Mouse (Mus musculus) heart, embryonic 11.5 days (tissue): ENCODE data around the gene Ccnc. TPM values are rescaled to one million over a fixed set of nuclear protein-coding genes. Genes with fewer than 3 reads are reported as not detected.

Experiments used
- ATAC-seq: fragments of 200-750 bp; cut with Nextera tagmentation; replicated peaks from 2 replicates; pipeline ENCODE4 v1.8.0; 2017; ENCODE audit warnings: moderate library complexity; ENCODE audit not compliant: insufficient number of reproducible peaks, low FRiP score, low TSS enrichment
- H3K27ac ChIP-seq: fragments of 300-500 bp; sonication (generic); 2 replicates; pipeline ENCODE4 v1.5.1; 2014; ENCODE audit warnings: mild to moderate bottlenecking, low read depth, low read length
- H3K27me3 ChIP-seq: fragments of 300-500 bp; sonication (generic); 2 replicates; pipeline ENCODE4 v1.6.1; 2014; ENCODE audit warnings: mild to moderate bottlenecking, low read length, mixed read lengths; ENCODE audit not compliant: control insufficient read depth, insufficient read depth
- H3K36me3 ChIP-seq: fragments of 300-500 bp; sonication (generic); 2 replicates; pipeline ENCODE4 v1.6.1; 2014; ENCODE audit warnings: mild to moderate bottlenecking, low read length, moderate library complexity, mixed read lengths; ENCODE audit not compliant: control insufficient read depth, insufficient read depth
- H3K4me1 ChIP-seq: fragments of 300-500 bp; sonication (generic); 2 replicates; pipeline ENCODE4 v1.6.1; 2014; ENCODE audit warnings: low read length; ENCODE audit not compliant: control insufficient read depth, insufficient read depth
- H3K4me2 ChIP-seq: fragments of 300-500 bp; sonication (generic); 2 replicates; pipeline ENCODE4 v1.6.1; 2014; ENCODE audit warnings: mild to moderate bottlenecking, moderate library complexity
- H3K4me3 ChIP-seq: fragments of 300-500 bp; sonication (generic); 2 replicates; pipeline ENCODE4 v1.5.1; 2014; ENCODE audit warnings: low read depth, low read length
- H3K9ac ChIP-seq: fragments of 300-500 bp; sonication (generic); 2 replicates; pipeline ENCODE4 v1.6.1; 2014; ENCODE audit warnings: mild to moderate bottlenecking, low read depth, low read length, moderate library complexity
- H3K9me3 ChIP-seq: fragments of 300-500 bp; sonication (generic); replicated peaks from 2 replicates; pipeline ENCODE4 v1.6.1; 2016; ENCODE audit warnings: low read length; ENCODE audit not compliant: control insufficient read depth
- WGBS: fragments of 180-500 bp; shearing (Covaris S2); extraction: QIAGEN DNeasy Blood & Tissue Kit; methylation state at CpG from one replicate; pipeline ENCODE4 v1.1.7; 2014; ENCODE audit not compliant: insufficient replicate concordance; 5-methylcytosine and 5-hydroxymethylcytosine counted together
- polyA plus RNA-seq: library from polyadenylated mRNA; unstranded; fragments of >200 nt; fragmentation: Nextera tagmentation; extraction: Ambion mirVana; gene quantifications from 2 replicates; pipeline ENCODE4 v1.2.1, GENCODE M21; 2014

Ccnc gene
- polyA plus RNA-seq, 1 experiment from 2014 or later = 31.0 TPM

- Histone ChIP-seq H3K9ac (peak overlapping the region; percentile 80; the same call in 1 of the 2 replicates), H3K4me3 (peak overlapping the region; percentile 72), H3K27me3 (no peaks in the 10 kb centered on the region), H3K36me3 (peaks cover 5% of the 10 kb centered on the region), H3K9me3 (no peaks in the 10 kb centered on the region), H3K27ac (no peak overlapping the region), H3K4me1 (peaks cover 3% of the 10 kb centered on the region; the same call in 1 of the 2 replicates), H3K4me2 (peak overlapping the region; percentile 66)
- no peak for ATAC-seq
- 10% methylated on average over 9 of the region's 9 CpGs for WGBS
Observed at GRCm38 (mm10) chr4:21776946-21777265, 49.4 kb downstream of the Ccnc start.

GRCm38 (mm10) chr4:21780816-21781726, 53.6 kb downstream of the Ccnc start:
- ATAC-seq = peak; percentile 74; the same call in 1 of the 2 replicates
- Histone ChIP-seq H3K27ac (no peak overlapping the region), H3K36me3 (peaks cover 14% of the 10 kb centered on the region), H3K4me1 (peaks cover 3% of the 10 kb centered on the region; the same call in 1 of the 2 replicates), H3K27me3 (no peaks in the 10 kb centered on the region), H3K9me3 (no peaks in the 10 kb centered on the region), H3K9ac (no peak overlapping the region), H3K4me3 (no peak overlapping the region), H3K4me2 (no peak overlapping the region)
- WGBS = 90% methylated on average over 12 of the region's 12 CpGs

GRCm38 (mm10) chr4:21786268-21786667, 58.8 kb downstream of the Ccnc start:
- no peak overlapping the region for H3K4me2 ChIP-seq
- H3K4me1 ChIP-seq = no peaks in the 10 kb centered on the region
- ATAC-seq = no peak
- 93% methylated on average over 12 of the region's 12 CpGs for WGBS
- no peak overlapping the region for H3K9ac ChIP-seq
- peaks cover 24% of the 10 kb centered on the region for H3K36me3 ChIP-seq
- no peaks in the 10 kb centered on the region for H3K27me3 ChIP-seq
- no peaks in the 10 kb centered on the region for H3K9me3 ChIP-seq
- no peak overlapping the region for H3K27ac ChIP-seq
- no peak overlapping the region for H3K4me3 ChIP-seq

- Histone ChIP-seq H3K4me2 (no peak overlapping the region), H3K27ac (no peak overlapping the region), H3K4me1 (no peaks in the 10 kb centered on the region), H3K27me3 (no peaks in the 10 kb centered on the region), H3K36me3 (peaks cover 16% of the 10 kb centered on the region), H3K4me3 (no peak overlapping the region), H3K9ac (no peak overlapping the region), H3K9me3 (no peaks in the 10 kb centered on the region; the same call in 1 of the 2 replicates)
- WGBS = 87% methylated on average over 6 of the region's 6 CpGs
- no peak for ATAC-seq
Observed at GRCm38 (mm10) chr4:21788903-21789302, 61.4 kb downstream of the Ccnc start.

- H3K4me1 ChIP-seq = no peaks in the 10 kb centered on the region
- H3K4me3 ChIP-seq = no peak overlapping the region
- no peaks in the 10 kb centered on the region; the same call in 1 of the 2 replicates for H3K9me3 ChIP-seq
- H3K27ac ChIP-seq = no peak overlapping the region
- H3K36me3 ChIP-seq = peaks cover 16% of the 10 kb centered on the region
- no peak overlapping the region for H3K4me2 ChIP-seq
- no peaks in the 10 kb centered on the region for H3K27me3 ChIP-seq
- no peak overlapping the region for H3K9ac ChIP-seq
- WGBS = 75% methylated on average over 4 of the region's 4 CpGs
- ATAC-seq = no peak
Observed at GRCm38 (mm10) chr4:21789836-21790235, 62.3 kb downstream of the Ccnc start.

GRCm38 (mm10) chr4:21793631-21794030, 66.1 kb downstream of the Ccnc start:
- H3K27ac ChIP-seq = no peak overlapping the region
- H3K9ac ChIP-seq = no peak overlapping the region
- H3K4me3 ChIP-seq = no peak overlapping the region
- H3K4me2 ChIP-seq = no peak overlapping the region
- H3K4me1 ChIP-seq = no peaks in the 10 kb centered on the region
- H3K36me3 ChIP-seq = peaks cover 7% of the 10 kb centered on the region; the same call in 1 of the 2 replicates
- WGBS = 36% methylated on average over 3 of the region's 3 CpGs
- no peak for ATAC-seq
- no peaks in the 10 kb centered on the region for H3K27me3 ChIP-seq
- no peaks in the 10 kb centered on the region; the same call in 1 of the 2 replicates for H3K9me3 ChIP-seq

GRCm38 (mm10) chr4:21801013-21801412, 73.5 kb downstream of the Ccnc start:
- no peak overlapping the region for H3K4me2 ChIP-seq
- no peak overlapping the region for H3K9ac ChIP-seq
- no peak overlapping the region for H3K27ac ChIP-seq
- H3K4me3 ChIP-seq = no peak overlapping the region
- 95% methylated on average over 1 of the region's 1 CpGs for WGBS
- H3K4me1 ChIP-seq = no peaks in the 10 kb centered on the region
- H3K27me3 ChIP-seq = no peaks in the 10 kb centered on the region
- H3K36me3 ChIP-seq = peaks cover 5% of the 10 kb centered on the region; the same call in 1 of the 2 replicates
- no peak for ATAC-seq
- H3K9me3 ChIP-seq = no peaks in the 10 kb centered on the region

- no peak for ATAC-seq
Observed at GRCm38 (mm10) chr4:21801620-21802019, 74.1 kb downstream of the Ccnc start.

More at GRCm38 (mm10) chr4:21801620-21802019, 74.1 kb downstream of the Ccnc start:
- Histone ChIP-seq H3K4me1 (no peaks in the 10 kb centered on the region), H3K36me3 (peaks cover 5% of the 10 kb centered on the region; the same call in 1 of the 2 replicates), H3K4me3 (no peak overlapping the region), H3K27me3 (no peaks in the 10 kb centered on the region), H3K9ac (no peak overlapping the region), H3K27ac (no peak overlapping the region), H3K4me2 (no peak overlapping the region), H3K9me3 (no peaks in the 10 kb centered on the region)
- WGBS = 78% methylated on average over 2 of the region's 2 CpGs
